Mouse (Mus musculus): ENCODE results near the gene Tm9sf3. TPM values are rescaled to one million over a fixed set of nuclear protein-coding genes. Genes with fewer than 3 reads are reported as not detected.

The Tm9sf3 gene
- total and polyA plus RNA-seq, 2 experiments from 2014 or later: 63.2 to 128 TPM

DNA sequence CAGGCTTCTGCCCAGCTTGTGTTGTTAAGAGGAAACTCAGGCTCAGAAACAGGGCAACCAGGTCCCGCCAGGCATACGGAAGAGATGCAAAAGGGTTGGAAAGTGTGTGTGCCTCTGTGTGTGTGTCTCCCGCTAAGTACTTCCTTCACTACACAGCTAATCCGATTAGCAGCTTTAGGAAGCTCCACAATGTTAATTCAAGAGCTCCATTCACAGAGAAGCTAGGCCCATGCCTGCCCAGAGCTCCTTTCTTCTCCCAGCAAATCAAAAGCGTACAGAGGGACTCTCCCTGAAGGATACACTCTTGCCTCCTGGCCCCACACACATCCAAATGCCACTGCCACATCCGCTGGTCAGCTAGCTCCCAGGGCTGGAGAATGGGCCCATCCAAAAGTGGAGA lies 86.5 kb downstream of the Tm9sf3 start:
- Histone ChIP-seq H3K4me2 (ENCODE audit: low read depth, low read length, poor library complexity, severe bottlenecking) (no peak overlapping the region), H3K4me1 (ENCODE audit: insufficient read depth, low read length) (no peaks in the 10 kb centered on the region), H3K36me3 (ENCODE audit: insufficient read depth, low read length) (no peaks in the 10 kb centered on the region), H3K27me3 (ENCODE audit: insufficient read depth, low read length) (peaks cover 53% of the 10 kb centered on the region), H3K27ac (ENCODE audit: low read depth, low read length) (no peak overlapping the region), H3K9me3 (ENCODE audit: low read length) (no peaks in the 10 kb centered on the region), H3K4me3 (ENCODE audit: low read depth, low read length) (no peak overlapping the region), H3K9ac (replicated peaks; ENCODE audit: low read length, poor library complexity, severe bottlenecking) (no peak overlapping the region)
- peak; percentile 56; the same call in 1 of the 2 replicates for ATAC-seq (ENCODE audit: low FRiP score)
- WGBS: 14% methylated on average over 6 of the region's 6 CpGs
- DNase-seq (ENCODE audit: low spot score): no peak
- no peak for TF ChIP-seq CTCF (IDR thresholded peaks at IDR 0.05)

DNA sequence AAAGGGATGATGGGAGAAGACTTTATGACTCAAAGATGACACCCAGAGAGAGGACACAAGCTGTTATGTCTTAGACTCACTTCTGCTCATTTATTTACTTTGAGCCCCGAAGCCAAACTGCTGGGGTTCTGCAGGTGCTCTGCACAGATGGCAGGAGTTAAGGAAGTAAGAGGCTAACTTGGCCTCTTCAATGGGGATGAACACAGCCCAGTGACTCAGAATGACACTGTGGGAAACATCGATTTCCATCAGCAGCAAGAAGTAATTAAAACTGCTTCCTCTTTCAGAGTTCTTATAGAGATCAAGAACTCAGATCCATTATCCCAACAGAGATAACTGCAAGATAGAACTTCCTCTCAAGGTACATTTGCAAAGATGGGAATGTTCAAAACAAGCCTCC lies 86.9 kb downstream of the Tm9sf3 start:
- H3K9ac ChIP-seq (replicated peaks; ENCODE audit: low read length, poor library complexity, severe bottlenecking): no peak overlapping the region
- H3K27ac ChIP-seq (ENCODE audit: low read depth, low read length): no peak overlapping the region
- WGBS: 22% methylated on average over 2 of the region's 2 CpGs
- no peak for DNase-seq (ENCODE audit: low spot score)
- no peak for ATAC-seq (ENCODE audit: low FRiP score)
- H3K4me1 ChIP-seq (ENCODE audit: insufficient read depth, low read length): no peaks in the 10 kb centered on the region
- H3K27me3 ChIP-seq (ENCODE audit: insufficient read depth, low read length): peaks cover 50% of the 10 kb centered on the region
- TF ChIP-seq CTCF (IDR thresholded peaks at IDR 0.05): no peak
- H3K4me3 ChIP-seq (ENCODE audit: low read depth, low read length): no peak overlapping the region
- no peaks in the 10 kb centered on the region for H3K9me3 ChIP-seq (ENCODE audit: low read length)
- no peak overlapping the region for H3K4me2 ChIP-seq (ENCODE audit: low read depth, low read length, poor library complexity, severe bottlenecking)
- no peaks in the 10 kb centered on the region for H3K36me3 ChIP-seq (ENCODE audit: insufficient read depth, low read length)

- DNase-seq (ENCODE audit: low spot score) (peak; percentile 10), ATAC-seq (ENCODE audit: low FRiP score) (no peak)
- H3K27ac ChIP-seq (ENCODE audit: low read depth, low read length): no peak overlapping the region
These were observed 97.9 kb downstream of the Tm9sf3 start for GRCm38 (mm10) chr19:41165914-41166235.

DNA sequence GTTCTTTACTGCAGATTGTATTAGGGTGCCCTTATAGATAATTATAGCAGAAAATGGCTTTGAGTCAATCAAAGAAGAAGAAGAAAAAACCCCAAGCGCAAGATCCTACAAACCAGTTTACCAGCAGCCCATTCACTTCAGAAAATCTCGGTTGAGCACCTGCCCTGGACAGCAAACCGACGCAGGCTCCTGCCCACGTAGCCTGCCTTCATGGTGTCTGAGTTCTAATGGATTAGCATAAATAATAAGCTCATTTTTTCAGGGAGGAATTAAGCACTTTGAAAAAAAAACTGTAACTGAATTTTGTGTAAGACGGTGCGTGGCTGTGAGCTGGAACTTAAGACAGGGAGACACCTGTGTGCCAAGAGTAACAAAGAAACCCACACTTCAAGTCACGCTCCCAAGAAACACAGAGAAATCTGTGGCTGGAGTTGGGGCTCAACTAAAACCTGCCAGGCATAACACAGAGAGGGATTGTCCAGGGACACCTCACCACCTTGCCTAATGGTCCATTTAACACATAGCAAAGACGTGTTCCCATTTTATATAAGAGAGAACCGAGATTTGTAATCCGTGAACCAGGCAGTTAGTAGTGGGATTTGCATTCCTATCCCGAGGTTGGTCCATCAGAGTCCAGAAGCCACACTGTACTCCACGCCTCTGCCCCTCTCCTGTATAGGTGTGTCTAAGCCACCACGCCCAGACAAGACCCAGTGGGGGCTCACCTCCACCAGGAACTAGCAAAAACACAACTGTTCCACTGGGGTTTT lies 98.5 kb downstream of the Tm9sf3 start:
- Histone ChIP-seq H3K27me3 (ENCODE audit: insufficient read depth, low read length) (peaks cover 17% of the 10 kb centered on the region), H3K4me1 (ENCODE audit: insufficient read depth, low read length) (0 out of 2 replicates have a peak, but pooled peaks cover 12% of the 10 kb centered on the region), H3K36me3 (ENCODE audit: insufficient read depth, low read length) (no peaks in the 10 kb centered on the region), H3K9ac (replicated peaks; ENCODE audit: low read length, poor library complexity, severe bottlenecking) (no peak overlapping the region), H3K4me2 (ENCODE audit: low read depth, low read length, poor library complexity, severe bottlenecking) (no peak overlapping the region), H3K4me3 (ENCODE audit: low read depth, low read length) (no peak overlapping the region), H3K27ac (ENCODE audit: low read depth, low read length) (no peak overlapping the region), H3K9me3 (ENCODE audit: low read length) (no peaks in the 10 kb centered on the region)
- 42% methylated on average over 14 of the region's 14 CpGs for WGBS
- no peak for ATAC-seq (ENCODE audit: low FRiP score)
- TF ChIP-seq CTCF (IDR thresholded peaks at IDR 0.05): no peak
- DNase-seq (ENCODE audit: low spot score): no peak

More at GRCm38 (mm10) chr19:41165914-41166235, 97.9 kb downstream of the Tm9sf3 start:
- Histone ChIP-seq H3K9ac (replicated peaks; ENCODE audit: low read length, poor library complexity, severe bottlenecking) (no peak overlapping the region), H3K4me3 (ENCODE audit: low read depth, low read length) (no peak overlapping the region), H3K4me1 (ENCODE audit: insufficient read depth, low read length) (0 out of 2 replicates have a peak, but pooled peaks cover 12% of the 10 kb centered on the region), H3K4me2 (ENCODE audit: low read depth, low read length, poor library complexity, severe bottlenecking) (no peak overlapping the region), H3K36me3 (ENCODE audit: insufficient read depth, low read length) (no peaks in the 10 kb centered on the region), H3K9me3 (ENCODE audit: low read length) (no peaks in the 10 kb centered on the region), H3K27me3 (ENCODE audit: insufficient read depth, low read length) (peaks cover 19% of the 10 kb centered on the region)
- no peak for TF ChIP-seq CTCF (IDR thresholded peaks at IDR 0.05)
- 57% methylated on average over 5 of the region's 5 CpGs for WGBS

DNA sequence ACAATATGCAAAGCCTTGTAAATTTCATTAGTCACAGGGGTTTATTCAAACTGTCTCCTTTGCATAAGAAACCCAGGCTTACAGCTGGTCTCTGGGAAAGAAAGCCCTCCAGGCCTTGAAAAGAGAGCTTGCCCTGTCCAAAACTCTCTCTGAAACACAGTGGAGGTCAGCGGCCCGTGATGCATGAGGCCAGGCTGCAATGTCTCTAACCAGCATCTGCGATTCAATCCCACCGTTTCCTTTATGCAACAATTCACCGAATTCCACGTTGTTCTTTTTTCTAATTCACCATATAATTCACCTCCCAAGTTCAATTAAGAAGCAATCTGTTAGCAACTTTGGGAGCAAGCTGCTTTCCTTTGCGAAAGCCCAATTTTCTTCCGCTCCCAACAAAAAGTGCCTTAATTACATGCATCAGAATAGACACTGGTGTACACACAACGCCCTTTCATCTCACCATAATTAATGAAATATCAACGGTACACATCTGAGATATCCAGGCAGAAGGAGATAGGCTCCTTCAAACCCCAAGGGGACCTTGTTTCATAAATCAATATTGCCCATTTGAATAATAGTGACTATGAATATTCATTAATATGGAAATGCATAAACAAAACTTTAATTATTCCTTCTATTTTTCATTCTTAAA lies 99.2 kb downstream of the Tm9sf3 start:
- H3K4me1 ChIP-seq (ENCODE audit: insufficient read depth, low read length): 0 out of 2 replicates have a peak, but pooled peaks cover 12% of the 10 kb centered on the region
- ATAC-seq (ENCODE audit: low FRiP score): no peak
- H3K27me3 ChIP-seq (ENCODE audit: insufficient read depth, low read length): peaks cover 14% of the 10 kb centered on the region
- no peaks in the 10 kb centered on the region for H3K9me3 ChIP-seq (ENCODE audit: low read length)
- DNase-seq (ENCODE audit: low spot score): peak; percentile 29
- WGBS: 20% methylated on average over 10 of the region's 10 CpGs
- H3K9ac ChIP-seq (replicated peaks; ENCODE audit: low read length, poor library complexity, severe bottlenecking): no peak overlapping the region
- H3K27ac ChIP-seq (ENCODE audit: low read depth, low read length): no peak overlapping the region
- no peak overlapping the region for H3K4me2 ChIP-seq (ENCODE audit: low read depth, low read length, poor library complexity, severe bottlenecking)
- no peak overlapping the region for H3K4me3 ChIP-seq (ENCODE audit: low read depth, low read length)
- no peaks in the 10 kb centered on the region for H3K36me3 ChIP-seq (ENCODE audit: insufficient read depth, low read length)
- TF ChIP-seq CTCF (IDR thresholded peaks at IDR 0.05): no peak

Other genes starting within 250 kb of the Tm9sf3 start
- not detected in 2 replicates for gene Dntt, start 234.7 kb downstream of the Tm9sf3 start, total RNA-seq (2014; rRNA removed)
- gene Dntt, start 234.7 kb downstream of the Tm9sf3 start, polyA plus RNA-seq (2015; fragmentation: Nextera tagmentation; extraction: Ambion mirVana): 0.27 and 0.32 TPM in 2 replicates
- gene Opalin, start 186.9 kb downstream of the Tm9sf3 start, total RNA-seq (2014; rRNA removed): not detected in 2 replicates
- not detected in 2 replicates for gene Opalin, start 186.9 kb downstream of the Tm9sf3 start, polyA plus RNA-seq (2015; fragmentation: Nextera tagmentation; extraction: Ambion mirVana)
- gene Tll2, start 57.2 kb downstream of the Tm9sf3 start, total RNA-seq (2014; rRNA removed): 0.71 and 1.2 TPM in 2 replicates
- 0.48 and 0.56 TPM in 2 replicates for gene Tll2, start 57.2 kb downstream of the Tm9sf3 start, polyA plus RNA-seq (2015; fragmentation: Nextera tagmentation; extraction: Ambion mirVana)
- gene Pik3ap1, start 121.1 kb upstream of the Tm9sf3 start, total RNA-seq (2014; rRNA removed): 1.6 and 2.0 TPM in 2 replicates
- 2.6 and 3.1 TPM in 2 replicates for gene Pik3ap1, start 121.1 kb upstream of the Tm9sf3 start, polyA plus RNA-seq (2015; fragmentation: Nextera tagmentation; extraction: Ambion mirVana)
- 15.9 and 22.4 TPM in 2 replicates for gene Lcor, start 218.6 kb upstream of the Tm9sf3 start, total RNA-seq (2014; rRNA removed)
- 11.1 and 13.4 TPM in 2 replicates for gene Lcor, start 218.6 kb upstream of the Tm9sf3 start, polyA plus RNA-seq (2015; fragmentation: Nextera tagmentation; extraction: Ambion mirVana)